Mouse (Mus musculus) thymus, postnatal 10 days (tissue): ENCODE results near the gene Sufu.

Source experiments
- DNase-seq, 2 experiments: peaks; one replicate each; pipeline ENCODE4 v3.0.0; 2021; ENCODE audit warnings: low spot score in 2 of 2

Sufu gene

GRCm38 (mm10) chr19:46394712-46395108 is 2.0 kb upstream of the Sufu start:
- no peak for DNase-seq

DNA sequence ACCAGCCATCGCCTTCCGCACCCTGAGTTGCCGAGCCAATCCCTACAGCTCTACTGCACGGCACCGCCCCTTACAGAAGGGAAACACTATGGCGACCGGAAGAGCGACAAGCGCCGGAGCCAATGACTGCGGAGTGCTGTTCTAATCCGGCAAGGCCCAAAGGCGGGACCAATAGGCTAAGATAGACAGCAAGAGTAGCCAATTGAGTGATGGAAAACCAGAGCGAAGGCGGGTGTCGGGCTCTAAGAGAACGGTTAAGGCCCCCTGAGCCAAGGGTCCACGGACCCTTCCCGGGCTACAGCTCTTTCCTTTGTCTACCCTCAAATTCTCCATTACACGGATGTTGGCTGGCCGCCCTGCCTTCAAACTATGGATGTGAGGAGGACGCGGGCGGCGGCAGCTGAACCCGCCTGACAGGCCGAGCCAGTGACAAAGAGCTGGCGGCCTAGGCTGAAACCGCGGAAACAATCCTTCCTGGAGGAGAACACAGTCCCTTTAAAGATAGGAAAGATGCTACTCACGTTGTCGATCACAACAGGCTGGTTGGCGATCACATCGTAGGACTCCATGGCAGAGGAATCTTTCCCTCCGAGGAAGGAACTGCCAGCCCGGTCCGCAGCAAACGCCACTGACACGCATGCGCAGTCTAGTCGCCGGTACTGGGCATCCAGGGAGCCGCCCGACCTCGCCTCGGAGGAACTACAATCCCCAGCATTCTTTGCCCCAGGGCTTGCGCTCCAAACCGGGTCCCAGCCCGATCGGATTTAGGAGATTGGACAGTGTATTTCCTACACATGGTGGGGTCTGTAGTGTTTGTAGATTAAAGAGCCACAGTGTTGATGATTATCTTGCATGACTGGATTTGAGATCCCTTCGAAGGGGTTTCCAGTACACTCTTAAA is 1.3 kb upstream of the Sufu start, which contains the start of gene Actr1a:
Gene Actr1a, minus strand, starts transcription at position 640 of the 901 bp plus-strand sequence.
- DNase-seq: peak; percentile 93 to 97

GRCm38 (mm10) chr19:46396109-46396508 is 587 bp upstream of the Sufu start:
- DNase-seq: no peak

DNA sequence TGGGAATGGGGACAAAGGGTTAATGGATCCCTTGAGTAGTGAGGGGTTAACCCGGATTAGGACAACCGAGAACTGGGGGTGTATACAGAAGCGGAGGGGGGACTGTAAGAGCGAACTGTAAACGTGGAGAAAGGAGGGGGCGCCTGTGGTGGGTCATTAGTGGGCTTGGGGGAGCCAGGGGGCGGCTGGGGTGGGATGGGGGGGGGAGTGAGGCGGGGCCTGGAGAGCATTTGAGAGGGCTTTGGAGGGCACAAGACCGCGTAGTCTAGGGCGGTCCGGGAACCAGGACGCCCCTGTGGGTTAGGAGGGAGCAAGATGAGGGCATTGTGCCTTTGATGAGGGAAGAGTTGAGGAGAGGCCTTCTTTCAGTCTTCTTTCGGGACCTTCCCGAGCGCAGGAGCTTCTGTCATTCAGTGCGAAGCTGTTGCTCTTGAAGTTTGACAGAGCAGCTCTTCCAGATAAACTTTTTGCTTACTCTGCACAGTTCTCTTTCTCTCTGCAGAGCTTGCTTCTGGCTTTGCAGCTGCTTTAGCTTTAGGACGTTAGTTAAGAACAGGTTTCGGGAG is 823 bp downstream of the Sufu start:
- DNase-seq: peak in 1 of 2 experiments; percentile 11

GRCm38 (mm10) chr19:46398401-46398800 is 1.7 kb downstream of the Sufu start:
- no peak for DNase-seq

GRCm38 (mm10) chr19:46399372-46399771 is 2.7 kb downstream of the Sufu start:
- DNase-seq: no peak

GRCm38 (mm10) chr19:46399886-46400285 is 3.2 kb downstream of the Sufu start:
- no peak for DNase-seq

GRCm38 (mm10) chr19:46400558-46400957 is 3.9 kb downstream of the Sufu start:
- DNase-seq: no peak

- no peak for DNase-seq
Observed at GRCm38 (mm10) chr19:46404030-46404429, 7.3 kb downstream of the Sufu start.

- DNase-seq: no peak
Observed at GRCm38 (mm10) chr19:46406592-46407386, 10.1 kb downstream of the Sufu start.

DNA sequence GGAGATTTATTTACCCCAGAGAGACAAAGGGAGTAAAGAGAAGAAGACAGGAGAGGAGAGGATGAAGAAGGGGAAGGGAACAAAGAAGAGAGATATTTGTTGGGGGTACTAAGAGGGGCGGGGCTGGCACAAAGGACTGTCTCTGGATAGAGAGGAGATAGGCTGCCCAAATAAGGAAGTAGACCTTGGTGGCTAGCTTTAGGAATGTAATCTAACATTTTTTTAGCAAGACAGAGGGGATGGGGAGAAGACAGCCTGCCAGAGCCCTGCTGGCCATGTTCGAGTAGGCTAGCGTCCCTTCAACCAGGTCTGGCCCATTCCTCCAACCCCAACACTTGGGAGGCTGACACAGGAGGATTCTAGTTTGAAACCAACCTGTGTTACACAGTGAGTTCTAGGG is 12.8 kb downstream of the Sufu start:
- DNase-seq: no peak

GRCm38 (mm10) chr19:46412056-46412805 is 15.5 kb downstream of the Sufu start:
- DNase-seq: no peak

- no peak for DNase-seq
Observed at GRCm38 (mm10) chr19:46413969-46414368, 17.3 kb downstream of the Sufu start.

GRCm38 (mm10) chr19:46414486-46414885 is 17.8 kb downstream of the Sufu start:
- DNase-seq: no peak

DNA sequence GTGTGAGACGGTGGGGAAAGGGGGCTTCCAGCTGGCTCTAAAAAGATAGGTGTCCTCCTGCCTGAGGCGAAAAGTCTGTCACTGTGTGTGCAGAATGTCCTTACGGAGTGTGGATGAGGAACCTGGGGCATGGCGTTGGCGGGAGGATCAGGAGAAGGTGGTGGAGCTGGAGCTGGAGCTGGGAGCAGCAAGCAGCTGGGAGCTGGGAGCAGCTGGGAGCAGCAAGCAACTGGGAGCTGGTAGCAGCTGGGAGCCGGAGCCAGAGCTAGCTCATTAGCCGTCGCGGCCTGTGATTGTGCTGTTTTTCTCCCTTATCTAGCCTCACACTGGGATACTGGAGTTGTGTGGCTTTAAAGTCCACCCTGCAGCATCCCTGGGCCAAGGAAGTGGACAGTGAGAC is 19.6 kb downstream of the Sufu start:
- no peak for DNase-seq

GRCm38 (mm10) chr19:46418051-46418450 is 21.4 kb downstream of the Sufu start:
- no peak for DNase-seq

- no peak for DNase-seq
Observed at GRCm38 (mm10) chr19:46420410-46420809, 23.7 kb downstream of the Sufu start.

- DNase-seq: no peak
Observed at GRCm38 (mm10) chr19:46422384-46423338, 26.0 kb downstream of the Sufu start.

DNA sequence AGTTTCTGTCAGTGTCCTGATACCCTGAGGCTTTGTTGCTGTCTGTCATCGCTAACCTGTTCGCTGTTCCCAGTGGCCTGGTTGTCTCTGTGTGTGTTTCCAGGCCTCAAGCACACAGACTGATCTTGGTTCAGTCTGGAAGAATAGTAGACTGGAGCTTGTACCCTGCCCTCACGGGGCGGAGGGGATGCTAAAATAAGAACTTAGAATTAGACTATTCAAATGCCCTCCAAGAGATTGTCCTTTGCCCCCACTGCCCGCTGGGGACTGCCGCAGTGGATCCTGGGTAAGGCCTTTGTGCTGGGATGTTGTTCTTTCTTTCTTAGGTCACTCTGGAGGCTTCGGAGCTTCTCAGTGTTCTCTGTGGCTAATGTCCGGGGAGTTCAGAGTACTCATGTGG is 28.6 kb downstream of the Sufu start:
- no peak for DNase-seq

- no peak for DNase-seq
Observed at GRCm38 (mm10) chr19:46426488-46426887, 29.8 kb downstream of the Sufu start.
